Mouse (Mus musculus): ENCODE results near the gene Yaf2.

DNA sequence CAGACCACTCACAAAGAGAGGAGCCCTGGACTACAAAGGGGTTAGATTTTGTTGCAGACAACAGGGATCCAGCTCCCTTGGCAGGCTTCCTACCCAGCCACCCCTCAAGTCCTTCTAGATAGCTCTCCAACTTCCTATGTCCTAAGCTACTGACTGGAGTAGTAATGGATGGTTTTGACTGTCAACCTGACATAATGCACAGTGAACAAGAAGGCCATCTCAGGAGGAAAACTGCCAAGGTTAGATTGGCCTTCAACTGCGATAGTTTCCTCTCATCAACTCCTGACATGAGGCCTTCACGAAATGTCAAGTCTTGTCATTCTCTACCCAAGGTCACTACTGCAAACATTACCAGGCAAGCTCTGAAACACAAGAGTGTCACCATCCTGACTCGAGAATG, 72.5 kb downstream of the Yaf2 start:
- TF ChIP-seq GATA1 (IDR thresholded peaks at IDR 0.05; ENCODE audit: borderline replicate concordance, low read length): no peak
- TF ChIP-seq FLI1 (IDR thresholded peaks at IDR 0.05; ENCODE audit: low read length): no peak
